ENCODE assay signal across 49 mouse cellular contexts in genomic region chr7:19970196-19970595, GRCm38 (mm10). TPM values are rescaled to one million over a fixed set of nuclear protein-coding genes. Genes with fewer than 3 reads are reported as not detected.
"Had no signal": no experiment of that assay in that cellular context is flagged by ENCODE, and none has a peak within 500 bp of the region (broad histone marks: within the 10 kb centered on the region; RNA-seq: fewer than 3 reads in every experiment).

No protein-coding gene starts in this region.

- H3K9me3 ChIP-seq: heart, embryonic 15.5 days; intestine, embryonic 15.5 days had no signal

- DNase-seq: heart, postnatal 10 days; heart, postnatal 14 days; heart, postnatal 36 days; heart, postnatal 4 days; kidney, adult 11 months; kidney, adult 18-20 months; kidney, adult 2 months; kidney, adult 8-10 months; kidney, adult 9 months; kidney, postnatal 10 days; kidney, postnatal 14 days; kidney, postnatal 25 days; kidney, postnatal 36 days; kidney, postnatal 4 days; layer of hippocampus, adult 9-11 months; layer of hippocampus, postnatal 36 days had no signal

- ATAC-seq: hindbrain, embryonic 16.5 days; hindbrain, postnatal 0 days; inflammation-experienced regulatory T-cells, adult 6 months; intestine, embryonic 15.5 days; intestine, embryonic 16.5 days; intestine, postnatal 0 days had no signal

- H3K27me3 ChIP-seq: heart, embryonic 13.5 days; heart, embryonic 15.5 days; hindbrain, embryonic 12.5 days; hindbrain, embryonic 13.5 days; hindbrain, embryonic 15.5 days; intestine, embryonic 15.5 days; kidney, embryonic 15.5 days had no signal

- H3K4me1 ChIP-seq: heart, embryonic 13.5 days; heart, embryonic 15.5 days; hindbrain, embryonic 10.5 days; hindbrain, embryonic 12.5 days; hindbrain, embryonic 13.5 days; hindbrain, embryonic 15.5 days; intestine, embryonic 15.5 days; kidney, embryonic 15.5 days had no signal

- H3K9ac ChIP-seq: heart, embryonic 13.5 days; heart, embryonic 15.5 days; hindbrain, embryonic 12.5 days; hindbrain, embryonic 13.5 days; hindbrain, embryonic 14.5 days; hindbrain, embryonic 15.5 days; intestine, embryonic 15.5 days; kidney, embryonic 15.5 days had no signal

- H3K36me3 ChIP-seq: heart, embryonic 13.5 days; heart, embryonic 15.5 days; hindbrain, embryonic 10.5 days; hindbrain, embryonic 12.5 days; hindbrain, embryonic 13.5 days; hindbrain, embryonic 15.5 days; intestine, embryonic 15.5 days; kidney, embryonic 15.5 days had no signal

- H3K27ac ChIP-seq: heart, adult 2 months; heart, embryonic 13.5 days; heart, embryonic 15.5 days; hindbrain, embryonic 10.5 days; hindbrain, embryonic 12.5 days; hindbrain, embryonic 13.5 days; hindbrain, embryonic 14.5 days; hindbrain, embryonic 15.5 days; hindbrain, postnatal 0 days; intestine, embryonic 15.5 days; kidney, embryonic 15.5 days; kidney, postnatal 0 days; layer of hippocampus, adult 2 months had no signal

- H3K4me2 ChIP-seq: heart, embryonic 11.5 days; heart, embryonic 13.5 days; heart, embryonic 15.5 days; hindbrain, embryonic 12.5 days; hindbrain, embryonic 13.5 days; hindbrain, embryonic 14.5 days; hindbrain, embryonic 15.5 days; intestine, embryonic 15.5 days; kidney, embryonic 15.5 days had no signal

- H3K4me3 ChIP-seq: heart, adult 2 months; heart, embryonic 13.5 days; heart, embryonic 15.5 days; hindbrain, embryonic 10.5 days; hindbrain, embryonic 12.5 days; hindbrain, embryonic 13.5 days; hindbrain, embryonic 15.5 days; intestine, embryonic 15.5 days; kidney, embryonic 15.5 days; layer of hippocampus, adult 2 months had no signal

RNA-seq across cellular contexts. Expression of gene Ceacam20, which starts 5.0 kb away (rescaled TPM):
- total RNA-seq: heart, adult 2 months; heart, adult 8-10 months; heart, postnatal 10 days; heart, postnatal 14 days; heart, postnatal 25 days; heart, postnatal 36 days; heart, postnatal 4 days; hematopoietic stem cell, adult 5-6 weeks; hindbrain, postnatal 0 days; layer of hippocampus, adult 18-20 months; layer of hippocampus, adult 2 months; layer of hippocampus, adult 8-10 months; layer of hippocampus, postnatal 10 days; layer of hippocampus, postnatal 14 days; layer of hippocampus, postnatal 25 days; layer of hippocampus, postnatal 36 days; left cerebral cortex, adult 18-20 months had no signal
- polyA plus RNA-seq: heart, adult 2 months; heart, embryonic 11.5 days; heart, embryonic 13.5 days; heart, embryonic 14.5 days; heart, embryonic 15.5 days; heart, postnatal 0 days; hindbrain, embryonic 10.5 days; hindbrain, embryonic 11.5 days; hindbrain, embryonic 12.5 days; hindbrain, embryonic 13.5 days; hindbrain, embryonic 14.5 days; hindbrain, embryonic 15.5 days; hindbrain, embryonic 16.5 days; hindbrain, postnatal 0 days; kidney, embryonic 14.5 days; kidney, embryonic 15.5 days; kidney, embryonic 16.5 days; kidney, postnatal 0 days had no signal

RNA-seq across cellular contexts. Expression of gene Igsf23, which starts 19.6 kb away (rescaled TPM):
- total RNA-seq: hematopoietic stem cell, adult 5-6 weeks; hindbrain, postnatal 0 days; layer of hippocampus, adult 18-20 months; layer of hippocampus, adult 2 months; layer of hippocampus, postnatal 10 days; layer of hippocampus, postnatal 14 days; layer of hippocampus, postnatal 25 days; layer of hippocampus, postnatal 36 days; left cerebral cortex, adult 18-20 months had no signal
- polyA plus RNA-seq: hindbrain, embryonic 11.5 days; hindbrain, embryonic 14.5 days; hindbrain, embryonic 15.5 days; hindbrain, embryonic 16.5 days; hindbrain, postnatal 0 days; kidney, embryonic 14.5 days had no signal

RNA-seq across cellular contexts. Expression of gene Nlrp9b, which starts 21.1 kb away (rescaled TPM):
- total RNA-seq: heart, adult 2 months; heart, adult 8-10 months; heart, postnatal 10 days; heart, postnatal 14 days; heart, postnatal 25 days; heart, postnatal 36 days; heart, postnatal 4 days; hematopoietic stem cell, adult 5-6 weeks; hindbrain, postnatal 0 days; layer of hippocampus, adult 18-20 months; layer of hippocampus, adult 2 months; layer of hippocampus, adult 8-10 months; layer of hippocampus, postnatal 10 days; layer of hippocampus, postnatal 14 days; layer of hippocampus, postnatal 25 days; layer of hippocampus, postnatal 36 days; left cerebral cortex, adult 18-20 months had no signal
- polyA plus RNA-seq: heart, adult 2 months; heart, embryonic 11.5 days; heart, embryonic 13.5 days; heart, embryonic 14.5 days; heart, embryonic 15.5 days; heart, postnatal 0 days; hindbrain, embryonic 10.5 days; hindbrain, embryonic 11.5 days; hindbrain, embryonic 12.5 days; hindbrain, embryonic 13.5 days; hindbrain, embryonic 14.5 days; hindbrain, embryonic 15.5 days; hindbrain, embryonic 16.5 days; hindbrain, postnatal 0 days; inflammation-experienced regulatory T-cells, adult 6 months; intestine, embryonic 14.5 days; kidney, adult 2 months; kidney, embryonic 14.5 days; kidney, embryonic 15.5 days; kidney, embryonic 16.5 days; kidney, postnatal 0 days had no signal
